Mouse (Mus musculus) kidney, adult 2 months (tissue): ENCODE data around the gene Rnf32.

ENCODE experiments used
- CTCF ChIP-seq: fragments of 200-500 bp; conservative IDR thresholded peaks from 2 replicates; pipeline ENCODE4 v1.5.1; 2011; ENCODE audit warnings: low read depth, mild to moderate bottlenecking, control low read depth, low read length, moderate library complexity, mixed read lengths; ENCODE audit not compliant: insufficient read depth, insufficient read length
- POLR2A ChIP-seq: fragments of 200-500 bp; IDR thresholded peaks from one replicate; pipeline ENCODE4 v1.6.1; 2011; ENCODE audit warnings: low read depth, low read length, control low read depth

DNA sequence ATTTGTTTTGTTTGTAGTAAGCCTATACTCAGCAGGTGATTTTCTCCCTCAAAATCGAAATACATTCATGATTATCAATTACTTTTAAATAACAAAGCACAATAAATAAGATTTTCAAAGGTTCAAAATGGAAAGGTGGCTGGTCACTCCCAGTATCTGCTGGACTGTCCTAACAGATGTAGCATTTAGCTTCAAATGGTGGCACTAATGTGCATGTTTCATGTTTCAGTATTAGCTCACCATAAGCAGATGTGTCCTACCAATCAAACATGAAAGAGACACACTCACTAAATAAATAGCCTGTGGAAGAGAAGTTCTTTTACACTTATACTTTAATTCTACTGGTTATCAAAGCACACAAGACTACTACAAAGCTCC, 55.7 kb downstream of the Rnf32 start:
- TF ChIP-seq CTCF (no peak), POLR2A (no peak)
